Mouse (Mus musculus): ENCODE results near the gene Casc4. TPM values are rescaled to one million over a fixed set of nuclear protein-coding genes. Genes with fewer than 3 reads are reported as not detected.

Gene Casc4
- polyA plus RNA-seq, 1 experiment from 2014 or later: 23.4 TPM

DNA sequence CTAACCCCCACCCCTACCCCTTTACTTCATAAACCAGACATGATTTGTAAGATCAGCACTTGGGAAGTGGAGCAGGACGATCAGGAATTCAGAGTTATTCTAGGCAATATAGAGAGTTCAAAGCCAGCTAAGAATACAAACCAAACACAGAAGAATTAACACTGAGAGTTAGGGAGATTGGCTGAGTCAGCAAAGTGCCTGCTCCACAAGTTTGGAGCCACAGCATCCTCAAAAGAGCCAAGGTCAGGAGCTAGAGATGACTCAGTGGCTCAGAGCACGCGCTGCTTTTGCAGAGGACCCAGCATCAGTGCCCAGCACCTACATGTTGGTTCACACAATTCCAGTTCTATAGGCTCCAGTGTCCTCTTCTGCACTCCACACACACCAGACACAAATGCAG is 76.6 kb downstream of the Casc4 start:
- H3K9me3 ChIP-seq: no peaks in the 10 kb centered on the region
- no peak overlapping the region for H3K4me3 ChIP-seq
- no peaks in the 10 kb centered on the region for H3K4me1 ChIP-seq
- H3K36me3 ChIP-seq: no peaks in the 10 kb centered on the region
- no peak overlapping the region for H3K9ac ChIP-seq
- no peak overlapping the region for H3K4me2 ChIP-seq
- ATAC-seq (ENCODE audit: insufficient number of reproducible peaks, low FRiP score, low TSS enrichment, low read depth): no peak
- 78% methylated on average over 3 of the region's 3 CpGs for WGBS
- H3K27ac ChIP-seq: no peak overlapping the region
- no peaks in the 10 kb centered on the region for H3K27me3 ChIP-seq

DNA sequence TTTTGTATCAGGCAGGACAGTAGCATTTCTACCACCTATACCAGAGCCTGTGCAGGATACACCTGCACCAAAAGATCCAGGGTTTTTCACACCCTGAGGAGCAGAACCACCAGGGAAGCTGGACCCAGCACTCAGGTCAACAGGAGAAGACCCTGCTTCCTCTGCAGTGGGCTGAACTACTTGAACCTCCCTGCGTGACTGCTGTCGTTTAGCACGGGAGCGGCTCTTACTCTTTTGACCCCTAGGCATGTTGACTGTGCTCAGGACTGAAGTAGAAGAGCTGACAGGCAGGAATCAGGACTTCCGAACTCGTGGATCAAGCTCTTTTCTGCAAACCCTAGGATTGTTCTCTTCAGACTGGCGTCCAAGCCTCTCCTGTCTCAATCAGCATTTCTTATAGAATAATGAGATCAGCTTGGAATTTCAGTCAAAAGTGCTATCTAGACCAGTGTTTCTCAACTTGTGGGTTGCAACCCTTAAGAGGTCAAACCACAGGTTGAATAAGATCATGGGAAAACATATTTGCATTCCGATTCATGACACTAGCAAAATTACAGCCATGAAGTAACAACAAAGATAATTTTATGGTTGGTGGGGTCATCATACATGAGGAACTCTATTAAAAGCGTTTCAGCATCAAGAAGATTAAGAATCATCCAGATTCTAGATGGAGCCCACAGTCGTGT is 88.3 kb downstream of the Casc4 start:
- H3K9ac ChIP-seq: peak overlapping the region; percentile 87

DNA sequence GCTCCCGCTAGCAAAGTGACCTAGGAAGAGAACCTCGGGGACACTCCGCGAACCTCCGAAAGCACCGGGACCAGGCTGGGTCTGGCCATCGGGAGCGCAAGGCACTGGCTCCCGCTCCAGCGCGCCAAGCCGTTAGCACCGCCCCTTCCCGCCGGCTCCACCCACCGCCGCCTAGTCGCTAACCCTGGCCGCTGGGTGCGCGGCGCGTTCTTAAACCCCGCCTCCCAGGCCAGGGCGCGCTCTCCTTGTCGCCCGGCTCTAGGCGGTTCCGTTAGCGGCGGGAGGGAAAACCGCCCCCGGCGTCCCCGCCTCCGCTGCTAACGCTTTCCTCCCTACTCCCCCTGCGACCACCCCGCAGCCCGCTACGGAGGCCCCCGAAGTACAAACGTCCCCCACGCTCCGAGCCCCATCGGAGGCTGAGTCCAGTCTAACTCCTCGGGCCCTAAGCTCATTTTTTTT is 89.0 kb downstream of the Casc4 start, which contains the start of the genes Ctdspl2 and Mageb3:
Gene Ctdspl2 (plus strand): TSS at position 237 of the 459 bp plus-strand sequence.
Gene Mageb3 (minus strand): TSS at position 328 of the 459 bp plus-strand sequence.
- H3K27ac ChIP-seq: peak within 1 kb of the TSS; percentile 93
- H3K36me3 ChIP-seq: no peaks in the 10 kb centered on the region; the same call in 1 of the 2 replicates
- H3K27me3 ChIP-seq: no peaks in the 10 kb centered on the region
- H3K4me1 ChIP-seq: peaks cover 14% of the 10 kb centered on the region
- peak; percentile 98 for ATAC-seq (ENCODE audit: insufficient number of reproducible peaks, low FRiP score, low TSS enrichment, low read depth)
- H3K9me3 ChIP-seq: no peaks in the 10 kb centered on the region
- H3K9ac ChIP-seq: peak within 1 kb of the TSS; percentile 87
- WGBS: under 1% methylated on average over 48 of the region's 48 CpGs
- H3K4me2 ChIP-seq: peak within 1 kb of the TSS; percentile 58
- H3K4me3 ChIP-seq: peak within 1 kb of the TSS; percentile 89

More for the DNA sequence above, 88.3 kb downstream of the Casc4 start:
- Histone ChIP-seq H3K4me2 (peak overlapping the region; percentile 58), H3K9me3 (no peaks in the 10 kb centered on the region), H3K4me1 (peaks cover 14% of the 10 kb centered on the region), H3K27me3 (no peaks in the 10 kb centered on the region), H3K4me3 (peak overlapping the region; percentile 89), H3K27ac (peak overlapping the region; percentile 93), H3K36me3 (no peaks in the 10 kb centered on the region)
- no peak for ATAC-seq (ENCODE audit: insufficient number of reproducible peaks, low FRiP score, low TSS enrichment, low read depth)
- WGBS: 17% methylated on average over 10 of the region's 10 CpGs

DNA sequence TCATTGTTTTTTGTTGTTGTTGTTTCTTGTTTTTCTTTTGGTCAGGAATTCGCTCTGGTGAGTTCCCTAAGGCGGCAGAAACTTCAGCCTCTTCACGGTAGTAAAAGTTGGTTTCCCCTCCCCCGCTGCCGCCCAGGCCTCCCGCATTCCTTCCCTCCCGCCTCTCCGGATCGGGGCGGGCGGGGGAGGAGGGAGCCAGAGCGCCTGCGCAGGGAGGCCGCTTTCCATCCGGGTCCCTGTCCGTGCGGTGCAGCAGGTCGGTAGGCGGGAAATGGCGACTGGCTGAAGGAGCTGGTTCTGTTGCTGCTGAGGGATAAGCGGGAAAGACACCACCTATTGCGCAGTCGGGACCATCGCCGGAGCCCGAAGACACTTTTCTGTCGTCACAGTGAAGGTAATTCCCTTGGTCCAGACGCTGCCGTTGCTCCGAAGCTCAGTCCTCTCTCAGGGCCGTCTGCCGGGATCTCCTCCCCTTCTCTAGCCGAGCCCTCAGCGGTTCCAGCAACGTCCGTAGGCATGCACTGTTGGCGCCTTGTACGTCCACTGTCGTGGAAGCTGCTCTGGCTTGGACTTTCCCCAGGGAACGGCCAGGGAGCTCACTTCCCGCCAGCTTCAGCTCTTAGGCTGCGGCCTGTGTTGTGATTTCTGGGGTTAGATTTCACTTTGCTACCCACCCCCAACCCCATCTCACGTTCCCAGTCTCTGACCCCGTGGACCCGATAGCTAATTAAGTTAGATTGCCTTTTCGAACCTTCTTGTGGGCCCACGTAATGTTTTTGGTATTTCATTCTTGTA is 89.7 kb downstream of the Casc4 start:
- H3K9ac ChIP-seq: peak overlapping the region; percentile 87
- H3K27ac ChIP-seq: peak overlapping the region; percentile 93
- peak; percentile 92 for ATAC-seq (ENCODE audit: insufficient number of reproducible peaks, low FRiP score, low TSS enrichment, low read depth)
- peak overlapping the region; percentile 58 for H3K4me2 ChIP-seq
- H3K36me3 ChIP-seq: no peaks in the 10 kb centered on the region; the same call in 1 of the 2 replicates
- no peaks in the 10 kb centered on the region for H3K9me3 ChIP-seq
- no peaks in the 10 kb centered on the region for H3K27me3 ChIP-seq
- peak overlapping the region; percentile 89 for H3K4me3 ChIP-seq
- H3K4me1 ChIP-seq: peaks cover 14% of the 10 kb centered on the region
- under 1% methylated on average over 44 of the region's 47 CpGs for WGBS

DNA sequence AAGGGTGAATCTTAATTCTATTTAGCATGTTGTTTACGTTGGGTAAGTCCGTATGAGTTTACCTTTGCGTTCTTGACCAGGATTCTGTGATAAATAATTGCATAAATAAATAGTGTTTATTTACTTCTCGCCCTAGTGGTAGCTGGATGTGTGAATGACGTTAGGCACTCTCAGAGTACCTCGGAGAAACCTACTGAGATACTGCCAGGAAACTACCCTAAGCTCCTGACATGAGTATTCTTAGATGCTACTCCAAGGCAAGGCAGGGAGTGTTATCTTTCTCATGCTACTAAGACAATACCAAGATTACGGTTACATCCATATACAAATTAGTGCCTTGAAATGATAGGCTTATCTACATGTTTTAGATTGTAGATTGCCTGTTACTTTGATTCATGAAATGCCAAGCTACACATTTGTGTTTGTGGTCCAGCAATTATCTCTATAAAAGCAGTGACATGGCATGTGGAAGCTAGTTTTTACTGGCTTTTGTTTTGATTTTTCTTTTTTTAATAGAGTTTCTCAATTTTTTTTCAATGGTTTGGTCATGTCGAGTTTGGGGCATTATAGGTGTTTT is 90.5 kb downstream of the Casc4 start:
- peaks cover 14% of the 10 kb centered on the region for H3K4me1 ChIP-seq
- H3K4me2 ChIP-seq: peak overlapping the region; percentile 58
- ATAC-seq (ENCODE audit: insufficient number of reproducible peaks, low FRiP score, low TSS enrichment, low read depth): no peak
- H3K36me3 ChIP-seq: peaks cover 4% of the 10 kb centered on the region
- peak overlapping the region; percentile 89 for H3K4me3 ChIP-seq
- no peaks in the 10 kb centered on the region for H3K27me3 ChIP-seq
- peak overlapping the region; percentile 87 for H3K9ac ChIP-seq
- no peaks in the 10 kb centered on the region for H3K9me3 ChIP-seq
- WGBS: 7% methylated on average over 8 of the region's 8 CpGs
- H3K27ac ChIP-seq: 0 out of 2 replicates have a peak overlapping the region, but pooled peaks have one; percentile 93

Other genes with a start within 250 kb of the Casc4 start
- gene Frmd5, start 59.9 kb upstream of the Casc4 start, polyA plus RNA-seq (2015; fragmentation: Nextera tagmentation; extraction: Ambion mirVana): 0.78 and 0.81 TPM in 2 replicates
- gene Ctdspl2, start 89.0 kb downstream of the Casc4 start, polyA plus RNA-seq (2015; fragmentation: Nextera tagmentation; extraction: Ambion mirVana): 49.3 and 53.3 TPM in 2 replicates
- 0.22 TPM in 1 of 2 replicates, not detected in the other for gene Mageb3, start 89.1 kb downstream of the Casc4 start, polyA plus RNA-seq (2015; fragmentation: Nextera tagmentation; extraction: Ambion mirVana)
- 11.1 and 11.5 TPM in 2 replicates for gene Eif3j1, start 161.6 kb downstream of the Casc4 start, polyA plus RNA-seq (2015; fragmentation: Nextera tagmentation; extraction: Ambion mirVana)

Measured in limb, embryonic 15.5 days (tissue).